Comparison of ENCODE assay signal across 10 mouse cellular contexts in genomic region chr5:53593080-53593688, GRCm38 (mm10).
DNase-seq lines count a peak whose midpoint lies in the region; ATAC-seq and TF ChIP-seq lines count a peak whose summit lies in the region.
"Had no signal": no experiment of that assay in that cellular context is flagged by ENCODE, and none has a peak within 500 bp of the region (broad histone marks: within the 10 kb centered on the region; RNA-seq: fewer than 3 reads in every experiment).

No protein-coding gene starts in this region.

- peaks cover 32% of the 10 kb centered on the region for H3K4me1 ChIP-seq in limb, embryonic 12.5 days (replicated peaks)
- H3K4me1 ChIP-seq in limb, embryonic 10.5 days, result peaks cover 19% of the 10 kb centered on the region
- H3K4me1 ChIP-seq in bone marrow macrophage, adult 2 months (ENCODE audit: control insufficient read depth, insufficient read depth, low read length), result peaks cover 14% of the 10 kb centered on the region
- peaks cover 50% of the 10 kb centered on the region for H3K4me1 ChIP-seq in forebrain, embryonic 15.5 days
- peaks cover 4% of the 10 kb centered on the region; the same call in 1 of the 2 replicates for H3K4me1 ChIP-seq in midbrain, postnatal 0 days (ENCODE audit: insufficient read depth, low read length)

- 85% methylated on average over 5 of the region's 5 CpGs for WGBS in limb, embryonic 12.5 days
- WGBS in limb, embryonic 10.5 days, result 88% methylated on average over 5 of the region's 5 CpGs
- 77% methylated on average over 5 of the region's 5 CpGs for WGBS in forebrain, embryonic 15.5 days
- WGBS in midbrain, postnatal 0 days, result 85% methylated on average over 5 of the region's 5 CpGs

- H3K9me3 ChIP-seq in limb, embryonic 12.5 days, result no peaks in the 10 kb centered on the region
- H3K9me3 ChIP-seq in limb, embryonic 10.5 days (replicated peaks), result no peaks in the 10 kb centered on the region
- H3K9me3 ChIP-seq in forebrain, embryonic 15.5 days, result no peaks in the 10 kb centered on the region
- H3K9me3 ChIP-seq in midbrain, postnatal 0 days (ENCODE audit: low read length), result no peaks in the 10 kb centered on the region
- H3K9me3 ChIP-seq: heart, embryonic 12.5 days had no signal

- TF ChIP-seq CTCF in bone marrow macrophage, adult 2 months (IDR thresholded peaks at IDR 0.05; ENCODE audit: low read depth, low read length), result no peak
- peak; percentile 41 for TF ChIP-seq CTCF in midbrain, postnatal 0 days (IDR thresholded peaks at IDR 0.05)

- H3K27me3 ChIP-seq in limb, embryonic 12.5 days, result no peaks in the 10 kb centered on the region
- no peaks in the 10 kb centered on the region for H3K27me3 ChIP-seq in limb, embryonic 10.5 days (ENCODE audit: low read depth, poor library complexity, severe bottlenecking)
- H3K27me3 ChIP-seq in forebrain, embryonic 15.5 days, result no peaks in the 10 kb centered on the region
- no peaks in the 10 kb centered on the region for H3K27me3 ChIP-seq in midbrain, postnatal 0 days (ENCODE audit: insufficient read depth, low read length)
- H3K27me3 ChIP-seq: heart, embryonic 12.5 days had no signal

- no peaks in the 10 kb centered on the region for H3K36me3 ChIP-seq in limb, embryonic 12.5 days
- no peaks in the 10 kb centered on the region for H3K36me3 ChIP-seq in limb, embryonic 10.5 days
- H3K36me3 ChIP-seq in forebrain, embryonic 15.5 days, result no peaks in the 10 kb centered on the region
- H3K36me3 ChIP-seq in midbrain, postnatal 0 days (ENCODE audit: insufficient read depth, low read length), result no peaks in the 10 kb centered on the region
- H3K36me3 ChIP-seq: heart, embryonic 12.5 days had no signal

- no peak for DNase-seq in limb, embryonic 10.5 days (ENCODE audit: low spot score)
- no peak for DNase-seq in midbrain, postnatal 0 days (ENCODE audit: low spot score)
- DNase-seq in spleen, postnatal 36 days (ENCODE audit: low spot score in 2 of 2), result no peak
- DNase-seq in right cerebral cortex, postnatal 36 days (ENCODE audit: low spot score in 2 of 2), result no peak
- DNase-seq: cerebellum, postnatal 14 days; lung, postnatal 10 days had no signal

- ATAC-seq in limb, embryonic 12.5 days (ENCODE audit: insufficient number of reproducible peaks, insufficient read depth, low FRiP score, low TSS enrichment, low read depth), result no peak
- no peak for ATAC-seq in forebrain, embryonic 15.5 days (replicated peaks)
- no peak for ATAC-seq in midbrain, postnatal 0 days (ENCODE audit: low FRiP score)

- H3K4me3 ChIP-seq in limb, embryonic 12.5 days (replicated peaks), result no peak overlapping the region
- no peak overlapping the region for H3K4me3 ChIP-seq in limb, embryonic 10.5 days
- peak overlapping the region; percentile 59 for H3K4me3 ChIP-seq in bone marrow macrophage, adult 2 months (ENCODE audit: insufficient read depth, low read length)
- H3K4me3 ChIP-seq in forebrain, embryonic 15.5 days, result 0 out of 2 replicates have a peak overlapping the region, but pooled peaks have one; percentile 95
- H3K4me3 ChIP-seq in midbrain, postnatal 0 days (ENCODE audit: low read depth, low read length), result no peak overlapping the region
- H3K4me3 ChIP-seq: heart, embryonic 12.5 days had no signal

- peak overlapping the region; percentile 78 for H3K4me2 ChIP-seq in limb, embryonic 12.5 days
- H3K4me2 ChIP-seq in forebrain, embryonic 15.5 days (replicated peaks), result peak overlapping the region; percentile 67
- H3K4me2 ChIP-seq in midbrain, postnatal 0 days (ENCODE audit: low read depth, low read length, poor library complexity, severe bottlenecking), result no peak overlapping the region

- TF ChIP-seq POLR2A in bone marrow macrophage, adult 2 months (IDR thresholded peaks at IDR 0.05; ENCODE audit: borderline replicate concordance, low read depth, low read length), result no peak

- H3K27ac ChIP-seq in limb, embryonic 12.5 days, result no peak overlapping the region
- H3K27ac ChIP-seq in limb, embryonic 10.5 days, result no peak overlapping the region
- H3K27ac ChIP-seq in bone marrow macrophage, adult 2 months (ENCODE audit: insufficient read depth, low read depth, low read length), result peak overlapping the region; percentile 86
- no peak overlapping the region for H3K27ac ChIP-seq in forebrain, embryonic 15.5 days (replicated peaks)
- H3K27ac ChIP-seq in midbrain, postnatal 0 days (ENCODE audit: low read depth, low read length), result no peak overlapping the region

- no peak overlapping the region for H3K9ac ChIP-seq in limb, embryonic 12.5 days (replicated peaks)
- H3K9ac ChIP-seq in forebrain, embryonic 15.5 days (replicated peaks), result no peak overlapping the region
- H3K9ac ChIP-seq in midbrain, postnatal 0 days (replicated peaks; ENCODE audit: low read length, poor library complexity, severe bottlenecking), result no peak overlapping the region
- H3K9ac ChIP-seq: heart, embryonic 12.5 days had no signal

Comparison
In these comparisons a context has a peak if more than half of its experiments do, and no peak if none do; other contexts are left out.
1. H3K4me3 ChIP-seq: peak in bone marrow macrophage, adult 2 months (single experiment) and forebrain, embryonic 15.5 days (single experiment); none in limb, embryonic 12.5 days (single experiment), limb, embryonic 10.5 days (single experiment) and midbrain, postnatal 0 days (single experiment).